Mouse (Mus musculus) midbrain, embryonic 13.5 days (tissue): ENCODE data around the gene Ackr4. TPM values are rescaled to one million over a fixed set of nuclear protein-coding genes. Genes with fewer than 3 reads are reported as not detected.

ENCODE experiments used
- ATAC-seq: fragments of 200-750 bp; cut with Nextera tagmentation; 2 replicates; pipeline ENCODE4 v1.8.0; 2017; ENCODE audit warnings: mild to moderate bottlenecking, moderate TSS enrichment, moderate library complexity
- H3K27ac ChIP-seq: fragments of 300-500 bp; sonication (generic); 2 replicates; pipeline ENCODE4 v1.5.1; 2015; ENCODE audit warnings: inconsistent platforms, mild to moderate bottlenecking, moderate library complexity
- H3K27me3 ChIP-seq: fragments of 300-500 bp; sonication (generic); 2 replicates; pipeline ENCODE4 v1.6.1; 2015; ENCODE audit warnings: mild to moderate bottlenecking, inconsistent platforms
- H3K36me3 ChIP-seq: fragments of 300-500 bp; sonication (generic); 2 replicates; pipeline ENCODE4 v1.6.1; 2015; ENCODE audit warnings: mild to moderate bottlenecking, inconsistent platforms
- H3K4me1 ChIP-seq: fragments of 300-500 bp; sonication (generic); replicated peaks from 2 replicates; pipeline ENCODE4 v1.6.1; 2015; ENCODE audit warnings: inconsistent platforms
- H3K4me2 ChIP-seq: fragments of 300-500 bp; sonication (generic); replicated peaks from 2 replicates; pipeline ENCODE4 v1.6.1; 2015; ENCODE audit warnings: moderate library complexity, mild to moderate bottlenecking, inconsistent platforms
- H3K4me3 ChIP-seq: fragments of 300-500 bp; sonication (generic); replicated peaks from 2 replicates; pipeline ENCODE4 v1.5.1; 2015; ENCODE audit warnings: mild to moderate bottlenecking, inconsistent platforms
- H3K9ac ChIP-seq: fragments of 300-500 bp; sonication (generic); replicated peaks from 2 replicates; pipeline ENCODE4 v1.6.1; 2015; ENCODE audit warnings: mild to moderate bottlenecking, inconsistent platforms
- H3K9me3 ChIP-seq: fragments of 300-500 bp; sonication (generic); 2 replicates; pipeline ENCODE4 v1.6.1; 2016; ENCODE audit warnings: mild to moderate bottlenecking, inconsistent platforms
- WGBS: fragments of 180-500 bp; shearing (Covaris S2); methylation state at CpG from one replicate; pipeline ENCODE4 v1.1.7; 2015; 5-methylcytosine and 5-hydroxymethylcytosine counted together
- polyA plus RNA-seq: library from polyadenylated mRNA; unstranded; fragments of >200 nt; fragmentation: Nextera tagmentation; extraction: Ambion mirVana; gene quantifications from 2 replicates; pipeline ENCODE4 v1.2.1, GENCODE M21; 2015

Ackr4 gene
- 0.46 and 0.47 TPM in 2 replicates for polyA plus RNA-seq

GRCm38 (mm10) chr9:104126833-104127232 is at the start of gene Ackr4:
Gene Ackr4, minus strand, starts transcription at chr9:104126933.
- no peak within 1 kb of the TSS for H3K4me3 ChIP-seq
- ATAC-seq, result no peak
- H3K9ac ChIP-seq, result no peak within 1 kb of the TSS
- no peaks in the 10 kb centered on the region for H3K36me3 ChIP-seq
- H3K4me1 ChIP-seq, result peaks cover 20% of the 10 kb centered on the region
- 72% methylated on average over 3 of the region's 3 CpGs for WGBS
- no peak within 1 kb of the TSS for H3K27ac ChIP-seq
- H3K9me3 ChIP-seq, result no peaks in the 10 kb centered on the region
- H3K4me2 ChIP-seq, result no peak within 1 kb of the TSS
- no peaks in the 10 kb centered on the region for H3K27me3 ChIP-seq

- Histone ChIP-seq H3K36me3 (peaks cover 83% of the 10 kb centered on the region), H3K27ac (no peak overlapping the region), H3K9me3 (no peaks in the 10 kb centered on the region), H3K27me3 (no peaks in the 10 kb centered on the region), H3K4me1 (no peaks in the 10 kb centered on the region), H3K4me2 (no peak overlapping the region), H3K4me3 (no peak overlapping the region), H3K9ac (no peak overlapping the region)
- 97% methylated on average over 6 of the region's 6 CpGs for WGBS
- no peak for ATAC-seq
Observed at GRCm38 (mm10) chr9:104172342-104172741, 45.6 kb upstream of the Ackr4 start.

- Histone ChIP-seq H3K36me3 (peaks cover 83% of the 10 kb centered on the region), H3K27me3 (no peaks in the 10 kb centered on the region)
- WGBS, result 93% methylated on average over 6 of the region's 6 CpGs
Observed at GRCm38 (mm10) chr9:104171651-104172050, 44.9 kb upstream of the Ackr4 start.

DNA sequence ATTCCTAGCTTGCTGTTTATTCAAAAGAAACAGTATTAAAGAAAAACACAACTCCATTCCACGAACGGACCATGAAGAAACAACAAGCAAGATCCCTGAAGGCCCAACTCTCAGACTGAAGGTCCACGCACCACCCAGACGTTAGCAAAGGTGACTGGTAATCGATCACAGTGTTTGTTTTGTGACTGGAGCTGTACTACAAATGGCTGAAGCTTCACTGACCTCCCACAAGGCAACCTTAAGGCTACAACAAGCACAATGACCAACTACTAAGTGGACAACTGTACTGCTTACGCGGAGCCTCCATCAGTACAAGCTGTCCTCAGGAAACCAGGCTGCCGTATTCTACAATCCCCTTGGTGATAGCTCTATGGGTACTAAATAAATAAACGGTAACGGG is 43.3 kb upstream of the Ackr4 start:
- 97% methylated on average over 10 of the region's 10 CpGs for WGBS
- Histone ChIP-seq H3K27ac (no peak overlapping the region), H3K9me3 (no peaks in the 10 kb centered on the region), H3K9ac (no peak overlapping the region), H3K4me2 (no peak overlapping the region), H3K27me3 (no peaks in the 10 kb centered on the region), H3K4me1 (no peaks in the 10 kb centered on the region), H3K4me3 (no peak overlapping the region), H3K36me3 (peaks cover 81% of the 10 kb centered on the region)
- no peak for ATAC-seq

More at GRCm38 (mm10) chr9:104171651-104172050, 44.9 kb upstream of the Ackr4 start:
- H3K4me3 ChIP-seq, result no peak overlapping the region
- H3K4me1 ChIP-seq, result no peaks in the 10 kb centered on the region
- H3K4me2 ChIP-seq, result no peak overlapping the region
- no peak for ATAC-seq
- H3K27ac ChIP-seq, result no peak overlapping the region
- no peak overlapping the region for H3K9ac ChIP-seq
- no peaks in the 10 kb centered on the region for H3K9me3 ChIP-seq

DNA sequence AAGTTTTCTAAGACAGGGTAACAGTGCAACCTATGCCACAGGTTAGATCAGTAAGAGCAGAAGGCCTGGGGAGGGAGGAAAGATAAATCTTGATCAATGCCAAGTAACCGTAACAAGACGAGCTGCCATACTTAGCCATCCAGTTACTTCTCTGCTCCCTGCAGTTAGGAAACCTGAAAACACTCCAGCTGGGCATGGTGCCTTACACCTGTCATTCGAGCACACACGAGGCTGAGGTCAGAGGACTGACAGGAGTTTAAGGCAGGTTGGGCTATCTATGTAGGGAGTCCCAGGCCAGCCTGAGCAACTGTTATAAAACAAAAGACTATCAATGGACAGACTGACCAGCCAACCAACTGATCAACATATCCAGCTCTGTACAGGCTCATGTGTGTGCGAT is 39.2 kb upstream of the Ackr4 start:
- Histone ChIP-seq H3K9me3 (no peaks in the 10 kb centered on the region), H3K27me3 (no peaks in the 10 kb centered on the region), H3K27ac (no peak overlapping the region), H3K4me1 (no peaks in the 10 kb centered on the region), H3K4me2 (no peak overlapping the region), H3K9ac (no peak overlapping the region), H3K4me3 (no peak overlapping the region), H3K36me3 (peaks cover 88% of the 10 kb centered on the region)
- WGBS, result 96% methylated on average over 5 of the region's 5 CpGs
- ATAC-seq, result no peak

DNA sequence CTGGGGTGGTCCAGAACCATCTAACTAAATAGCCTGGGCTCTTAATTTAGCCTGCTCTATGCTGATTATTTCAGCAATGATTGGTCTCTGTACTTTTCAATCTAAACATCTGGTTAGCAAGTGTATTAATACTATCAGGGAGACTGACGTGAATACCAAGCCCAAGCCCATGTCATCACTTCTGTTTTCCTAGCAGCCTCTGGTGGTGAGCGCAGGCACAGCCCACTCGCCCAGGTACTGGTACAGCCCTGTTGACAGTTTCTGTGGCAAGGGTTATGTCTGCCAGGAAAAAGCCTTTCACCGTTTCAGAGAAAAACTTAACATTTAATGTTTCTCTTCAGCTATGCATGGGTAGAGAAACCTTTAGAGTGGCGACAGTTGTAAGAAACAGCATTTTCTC is 37.5 kb upstream of the Ackr4 start:
- Histone ChIP-seq H3K36me3 (peaks cover 90% of the 10 kb centered on the region), H3K27ac (no peak overlapping the region), H3K9ac (no peak overlapping the region), H3K9me3 (no peaks in the 10 kb centered on the region), H3K4me3 (no peak overlapping the region), H3K27me3 (no peaks in the 10 kb centered on the region), H3K4me2 (no peak overlapping the region), H3K4me1 (no peaks in the 10 kb centered on the region)
- ATAC-seq, result no peak
- WGBS, result 89% methylated on average over 5 of the region's 5 CpGs

DNA sequence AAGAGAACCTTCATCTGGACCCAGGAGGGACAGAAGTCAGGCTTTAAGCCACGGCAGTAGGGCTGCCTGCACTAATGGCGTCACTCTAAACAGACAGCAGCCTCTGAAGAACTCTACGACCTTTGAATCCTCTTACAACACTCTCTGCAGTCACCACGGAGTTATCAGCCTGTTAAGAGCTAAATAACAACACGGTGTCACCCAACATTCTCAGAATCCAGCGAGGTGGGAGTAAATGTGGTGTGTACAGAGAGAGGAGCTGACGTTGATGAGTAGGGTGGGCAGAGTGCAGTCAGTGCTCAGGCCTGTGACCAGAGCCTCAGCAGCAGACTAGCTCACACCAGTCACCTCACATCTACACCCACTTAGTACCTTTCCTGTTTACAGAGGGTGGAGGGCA is 34.4 kb upstream of the Ackr4 start:
- Histone ChIP-seq H3K4me3 (no peak overlapping the region), H3K9me3 (no peaks in the 10 kb centered on the region), H3K36me3 (peaks cover 96% of the 10 kb centered on the region), H3K27ac (no peak overlapping the region), H3K9ac (no peak overlapping the region), H3K4me1 (no peaks in the 10 kb centered on the region), H3K4me2 (no peak overlapping the region), H3K27me3 (no peaks in the 10 kb centered on the region)
- WGBS, result 85% methylated on average over 7 of the region's 7 CpGs
- no peak for ATAC-seq

DNA sequence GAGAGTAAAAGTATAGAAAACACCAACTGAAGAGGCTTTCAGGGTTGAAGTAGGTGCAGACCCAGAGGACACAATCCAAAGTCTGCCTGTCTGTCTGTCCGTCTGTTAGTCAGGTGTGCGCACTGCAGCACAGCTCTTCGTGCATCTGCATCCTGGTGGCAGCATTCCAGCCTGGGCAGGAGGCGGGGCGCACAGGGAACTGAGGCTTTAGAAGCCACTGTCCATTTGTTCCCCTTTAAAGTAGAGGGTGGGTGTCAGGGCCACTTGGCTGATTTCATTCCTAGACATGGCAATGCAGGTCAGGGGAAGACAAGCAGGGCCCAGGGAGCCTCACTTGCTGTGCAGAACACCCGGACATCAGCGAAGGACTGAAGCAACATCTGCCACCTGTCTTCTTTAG is 30.6 kb upstream of the Ackr4 start:
- no peak overlapping the region for H3K9ac ChIP-seq
- no peak overlapping the region for H3K4me2 ChIP-seq
- H3K27ac ChIP-seq, result no peak overlapping the region
- no peak overlapping the region for H3K4me3 ChIP-seq
- H3K27me3 ChIP-seq, result no peaks in the 10 kb centered on the region
- ATAC-seq, result no peak
- H3K9me3 ChIP-seq, result no peaks in the 10 kb centered on the region
- no peaks in the 10 kb centered on the region for H3K4me1 ChIP-seq
- 97% methylated on average over 7 of the region's 7 CpGs for WGBS
- H3K36me3 ChIP-seq, result peaks cover 97% of the 10 kb centered on the region

GRCm38 (mm10) chr9:104156506-104156905 is 29.8 kb upstream of the Ackr4 start:
- H3K9ac ChIP-seq, result no peak overlapping the region
- WGBS, result 98% methylated on average over 8 of the region's 8 CpGs
- H3K4me3 ChIP-seq, result no peak overlapping the region
- no peaks in the 10 kb centered on the region for H3K27me3 ChIP-seq
- H3K36me3 ChIP-seq, result peaks cover 97% of the 10 kb centered on the region
- H3K27ac ChIP-seq, result no peak overlapping the region
- H3K4me2 ChIP-seq, result no peak overlapping the region
- no peaks in the 10 kb centered on the region for H3K9me3 ChIP-seq
- ATAC-seq, result no peak
- no peaks in the 10 kb centered on the region for H3K4me1 ChIP-seq

GRCm38 (mm10) chr9:104155100-104155715 is 28.5 kb upstream of the Ackr4 start:
- Histone ChIP-seq H3K27me3 (no peaks in the 10 kb centered on the region), H3K4me2 (no peak overlapping the region), H3K4me1 (no peaks in the 10 kb centered on the region), H3K4me3 (no peak overlapping the region), H3K36me3 (peaks cover 96% of the 10 kb centered on the region), H3K27ac (no peak overlapping the region), H3K9ac (no peak overlapping the region), H3K9me3 (no peaks in the 10 kb centered on the region)
- no peak for ATAC-seq
- 95% methylated on average over 14 of the region's 14 CpGs for WGBS

DNA sequence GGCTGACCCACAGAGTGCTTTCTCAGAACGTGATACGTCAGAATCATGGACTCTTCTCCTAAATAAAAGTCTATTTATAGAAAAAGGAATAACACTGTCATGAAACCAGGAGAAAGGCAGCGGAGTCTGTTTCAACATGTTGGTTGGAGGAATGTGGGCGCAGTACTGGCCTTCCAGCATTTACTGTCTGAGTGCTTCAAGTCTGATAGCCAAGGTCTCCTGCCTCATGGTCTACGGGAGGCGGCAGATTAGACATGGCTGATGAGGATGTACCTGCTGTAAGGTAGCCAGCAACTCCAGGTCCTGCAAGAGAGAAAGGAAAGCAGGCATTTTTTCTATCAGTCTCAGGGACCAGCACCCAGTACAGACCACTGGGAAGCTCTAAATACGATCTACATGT is 25.4 kb upstream of the Ackr4 start:
- 98% methylated on average over 7 of the region's 7 CpGs for WGBS
- H3K36me3 ChIP-seq, result peaks cover 76% of the 10 kb centered on the region
- H3K9me3 ChIP-seq, result no peaks in the 10 kb centered on the region
- H3K4me3 ChIP-seq, result no peak overlapping the region
- H3K27ac ChIP-seq, result no peak overlapping the region
- no peaks in the 10 kb centered on the region for H3K27me3 ChIP-seq
- no peak overlapping the region for H3K9ac ChIP-seq
- no peaks in the 10 kb centered on the region for H3K4me1 ChIP-seq
- no peak for ATAC-seq
- no peak overlapping the region for H3K4me2 ChIP-seq

GRCm38 (mm10) chr9:104148969-104149368 is 22.2 kb upstream of the Ackr4 start:
- no peak overlapping the region for H3K4me2 ChIP-seq
- H3K36me3 ChIP-seq, result peaks cover 45% of the 10 kb centered on the region
- WGBS, result 92% methylated on average over 7 of the region's 7 CpGs
- no peaks in the 10 kb centered on the region for H3K9me3 ChIP-seq
- H3K9ac ChIP-seq, result no peak overlapping the region
- H3K27ac ChIP-seq, result no peak overlapping the region
- H3K4me3 ChIP-seq, result no peak overlapping the region
- no peaks in the 10 kb centered on the region for H3K4me1 ChIP-seq
- no peak for ATAC-seq
- H3K27me3 ChIP-seq, result no peaks in the 10 kb centered on the region

- H3K9ac ChIP-seq, result no peak overlapping the region
- no peak overlapping the region for H3K4me2 ChIP-seq
- no peaks in the 10 kb centered on the region for H3K4me1 ChIP-seq
- ATAC-seq, result no peak
- 91% methylated on average over 7 of the region's 7 CpGs for WGBS
- H3K27ac ChIP-seq, result no peak overlapping the region
- H3K27me3 ChIP-seq, result no peaks in the 10 kb centered on the region
- H3K36me3 ChIP-seq, result peaks cover 23% of the 10 kb centered on the region
- H3K4me3 ChIP-seq, result no peak overlapping the region
- no peaks in the 10 kb centered on the region for H3K9me3 ChIP-seq
Observed at GRCm38 (mm10) chr9:104146683-104147082, 19.9 kb upstream of the Ackr4 start.
